Mouse (Mus musculus): Measurements from ENCODE around the gene Slc25a33.
"Not testable (repeated sequence)": the region's sequence is repeated elsewhere in the genome, so short reads cannot be mapped to it uniquely, and the experiment has no call there.

Gene Slc25a33

GRCm38 (mm10) chr4:149774094-149774470 is at the start of gene Slc25a33:
Slc25a33 (minus strand) TSS chr4:149774277.
- peak; percentile 96 for DNase-seq (ENCODE audit: low read depth, low spot score)

GRCm38 (mm10) chr4:149822586-149823196 is 48.6 kb upstream of the Slc25a33 start:
- DNase-seq (ENCODE audit: low read depth, low spot score), result no peak

- peak; percentile 50 for DNase-seq (ENCODE audit: low read depth, low spot score)
Observed at GRCm38 (mm10) chr4:149822126-149822525, 48.0 kb upstream of the Slc25a33 start.

GRCm38 (mm10) chr4:149820569-149820968 is 46.5 kb upstream of the Slc25a33 start:
- DNase-seq (ENCODE audit: low read depth, low spot score), result no peak

- DNase-seq (ENCODE audit: low read depth, low spot score), result no peak
Observed at GRCm38 (mm10) chr4:149819195-149819594, 45.1 kb upstream of the Slc25a33 start.

GRCm38 (mm10) chr4:149816598-149816997 is 42.5 kb upstream of the Slc25a33 start:
- DNase-seq (ENCODE audit: low read depth, low spot score), result no peak

GRCm38 (mm10) chr4:149815586-149815985 is 41.5 kb upstream of the Slc25a33 start:
- DNase-seq (ENCODE audit: low read depth, low spot score), result peak; percentile 54

- no peak for DNase-seq (ENCODE audit: low read depth, low spot score)
Observed at GRCm38 (mm10) chr4:149813409-149814184, 39.5 kb upstream of the Slc25a33 start.

GRCm38 (mm10) chr4:149810372-149810771 is 36.3 kb upstream of the Slc25a33 start:
- not testable (repeated sequence) for DNase-seq (ENCODE audit: low read depth, low spot score)

GRCm38 (mm10) chr4:149808584-149809227 is 34.6 kb upstream of the Slc25a33 start:
- DNase-seq (ENCODE audit: low read depth, low spot score), result no peak

GRCm38 (mm10) chr4:149808060-149808567 is 34.0 kb upstream of the Slc25a33 start:
- DNase-seq (ENCODE audit: low read depth, low spot score), result no peak

- peak; percentile 95 for DNase-seq (ENCODE audit: low read depth, low spot score)
Observed at GRCm38 (mm10) chr4:149806699-149807381, 32.8 kb upstream of the Slc25a33 start.

GRCm38 (mm10) chr4:149802269-149802668 is 28.2 kb upstream of the Slc25a33 start:
- DNase-seq (ENCODE audit: low read depth, low spot score), result no peak

- DNase-seq (ENCODE audit: low read depth, low spot score), result peak; percentile 58
Observed at GRCm38 (mm10) chr4:149800576-149800975, 26.5 kb upstream of the Slc25a33 start.

- DNase-seq (ENCODE audit: low read depth, low spot score), result peak; percentile 92
Observed at GRCm38 (mm10) chr4:149800172-149800464, 26.0 kb upstream of the Slc25a33 start.

- peak; percentile 65 for DNase-seq (ENCODE audit: low read depth, low spot score)
Observed at GRCm38 (mm10) chr4:149799346-149800171, 25.5 kb upstream of the Slc25a33 start.

GRCm38 (mm10) chr4:149798684-149799309 is 24.7 kb upstream of the Slc25a33 start:
- DNase-seq (ENCODE audit: low read depth, low spot score), result peak; percentile 91

GRCm38 (mm10) chr4:149798116-149798515 is 24.0 kb upstream of the Slc25a33 start:
- DNase-seq (ENCODE audit: low read depth, low spot score), result no peak

GRCm38 (mm10) chr4:149797220-149797610 is 23.1 kb upstream of the Slc25a33 start:
- no peak for DNase-seq (ENCODE audit: low read depth, low spot score)

GRCm38 (mm10) chr4:149796567-149797219 is 22.6 kb upstream of the Slc25a33 start:
- DNase-seq (ENCODE audit: low read depth, low spot score), result no peak

Measured in ZHBTc4 (cell line).